Mouse (Mus musculus): Measurements from ENCODE around the gene Acaca. TPM values are rescaled to one million over a fixed set of nuclear protein-coding genes. Genes with fewer than 3 reads are reported as not detected.

Acaca gene
- total RNA-seq, 2 experiments from 2014 or later: 105 to 117 TPM

DNA sequence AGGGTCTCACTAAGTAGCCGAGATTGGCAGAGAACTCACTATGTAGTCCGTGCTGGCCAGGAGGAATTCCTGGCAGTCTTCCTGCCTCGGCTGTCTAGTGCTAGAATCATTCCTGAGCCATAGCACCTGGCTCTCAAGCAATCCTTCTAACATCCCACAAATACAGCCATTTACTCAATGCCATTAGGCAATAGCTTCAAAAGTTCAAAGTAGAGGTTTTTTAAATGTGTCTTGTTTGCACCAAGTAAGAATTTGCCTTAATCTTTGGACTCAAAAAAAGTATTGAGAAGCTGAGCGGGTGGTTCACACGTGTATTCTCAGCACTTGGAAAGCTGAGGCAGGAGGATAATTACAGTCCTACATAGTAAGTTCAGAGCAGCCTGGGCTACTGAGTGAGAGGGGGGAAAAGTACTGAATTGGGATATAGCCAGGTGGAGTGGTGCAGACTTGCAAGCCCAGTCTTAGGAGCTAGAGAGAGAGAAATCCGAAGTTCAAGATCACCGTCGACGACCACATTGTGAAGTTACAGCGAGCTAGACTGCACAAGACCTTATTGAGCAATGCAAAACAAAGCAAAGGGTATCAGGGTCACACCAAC is 15.8 kb downstream of the Acaca start:
- DNase-seq (ENCODE audit: low spot score in 2 of 2): no peak

DNA sequence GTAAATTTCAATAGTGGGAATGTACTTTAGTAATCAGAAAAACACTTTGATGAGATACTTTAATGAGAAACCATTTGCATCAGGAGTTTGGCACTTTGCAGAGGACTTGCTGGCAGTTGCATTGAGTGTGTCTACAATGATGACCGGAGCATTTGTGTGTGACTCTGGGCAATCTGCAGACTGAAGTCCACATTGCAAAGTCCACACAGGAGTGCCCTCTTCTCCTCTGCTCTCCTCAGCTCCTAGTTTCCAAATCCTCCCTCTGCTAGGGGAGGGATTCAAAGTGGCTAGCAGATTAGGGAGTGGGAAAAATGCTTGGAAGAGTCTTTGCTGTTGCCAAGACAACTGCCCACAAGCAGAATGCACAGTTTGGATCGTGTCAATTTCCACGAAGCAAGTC is 16.6 kb downstream of the Acaca start:
- DNase-seq (ENCODE audit: low spot score in 2 of 2): no peak

DNA sequence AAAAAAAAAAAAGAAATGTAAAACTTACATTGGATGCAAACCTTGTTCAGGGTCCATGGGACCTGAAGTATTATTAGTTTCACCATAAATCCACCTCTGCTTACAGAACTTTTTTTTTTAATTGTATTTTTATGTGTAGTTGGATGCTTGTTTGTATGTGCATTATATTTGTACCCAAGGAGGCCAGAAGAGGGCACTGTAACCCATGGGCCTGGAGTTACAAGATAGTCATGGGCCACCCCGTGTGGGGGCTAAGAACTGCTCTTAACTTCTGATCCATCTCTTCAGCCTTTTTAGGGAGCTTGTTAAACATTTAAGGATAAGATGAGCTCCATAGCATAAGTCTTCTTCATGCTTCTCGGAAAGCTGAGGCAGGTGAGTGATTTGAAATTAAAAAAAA is 21.4 kb downstream of the Acaca start:
- no peak for DNase-seq (ENCODE audit: low spot score in 2 of 2)

DNA sequence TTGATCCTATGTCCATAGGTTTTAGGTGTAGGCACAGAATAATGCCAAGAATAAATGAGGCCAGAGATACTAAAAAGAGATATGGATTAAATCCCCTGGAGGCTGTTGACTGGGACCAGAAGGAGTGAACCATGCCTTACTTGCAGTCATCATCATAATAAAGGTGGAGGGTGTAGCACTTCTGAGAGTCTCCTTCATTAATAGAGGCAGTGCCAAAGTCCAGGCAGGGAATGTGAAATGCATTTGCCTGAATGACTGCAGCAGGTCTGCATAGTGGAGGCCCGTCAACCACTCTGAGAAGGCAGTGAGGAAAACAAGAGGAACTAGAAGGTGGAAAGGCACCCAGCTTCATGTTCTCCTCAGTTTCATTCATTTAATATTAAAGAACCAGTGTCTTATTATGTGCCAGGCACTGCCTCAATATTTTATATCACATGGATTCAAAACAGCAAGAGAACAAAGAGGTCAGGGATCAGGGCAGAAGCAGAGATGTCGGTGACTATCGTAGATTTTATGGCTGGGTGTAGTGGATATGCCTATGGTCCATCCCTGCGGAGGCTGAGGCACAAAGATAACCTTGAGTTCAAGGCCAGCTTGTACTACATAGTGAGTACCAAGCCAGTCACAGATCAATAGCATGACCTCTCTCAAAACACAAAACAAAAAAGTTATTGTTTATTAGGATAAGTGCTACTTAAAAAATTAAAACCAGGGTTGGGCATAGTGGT is 27.2 kb downstream of the Acaca start:
- DNase-seq (ENCODE audit: low spot score in 2 of 2): no peak

DNA sequence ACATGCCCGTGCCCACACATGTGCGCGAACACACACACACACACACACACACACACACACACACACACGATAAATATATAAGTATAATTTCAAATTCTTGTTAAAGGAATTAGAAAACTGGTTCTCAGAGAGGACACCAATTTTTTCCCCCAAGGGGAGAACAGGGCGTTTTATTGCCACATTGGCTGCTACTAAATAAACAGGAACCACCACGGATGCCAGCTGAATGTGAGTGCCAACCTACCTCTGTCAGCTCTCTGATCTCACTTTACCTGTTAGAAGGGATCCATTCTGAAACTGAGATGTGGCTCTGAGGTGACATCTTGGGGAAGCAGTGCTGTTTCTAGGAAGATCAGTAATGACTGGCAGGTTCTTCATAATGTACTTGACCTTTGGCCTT is 34.7 kb downstream of the Acaca start:
- DNase-seq (ENCODE audit: low spot score in 2 of 2): no peak

DNA sequence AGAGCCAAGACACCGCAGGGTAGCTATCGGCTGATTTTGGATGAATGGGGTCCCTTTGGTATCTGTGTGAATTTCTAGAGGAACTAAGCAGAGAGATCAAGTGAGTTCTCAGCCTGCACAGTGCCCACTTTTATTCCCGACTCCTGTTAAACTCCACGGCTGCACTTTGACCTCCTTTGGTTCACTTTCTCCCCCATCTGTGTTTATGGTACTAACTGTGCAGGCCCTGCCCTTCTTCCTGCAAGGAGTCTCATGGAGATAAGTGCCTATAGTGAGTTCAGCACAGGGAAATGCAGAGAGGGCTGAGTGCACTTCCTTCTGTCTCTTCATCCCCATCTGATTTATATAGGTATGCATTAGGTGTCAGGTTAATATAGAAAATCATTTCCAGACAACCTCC is 35.1 kb downstream of the Acaca start:
- DNase-seq (ENCODE audit: low spot score in 2 of 2): no peak

DNA sequence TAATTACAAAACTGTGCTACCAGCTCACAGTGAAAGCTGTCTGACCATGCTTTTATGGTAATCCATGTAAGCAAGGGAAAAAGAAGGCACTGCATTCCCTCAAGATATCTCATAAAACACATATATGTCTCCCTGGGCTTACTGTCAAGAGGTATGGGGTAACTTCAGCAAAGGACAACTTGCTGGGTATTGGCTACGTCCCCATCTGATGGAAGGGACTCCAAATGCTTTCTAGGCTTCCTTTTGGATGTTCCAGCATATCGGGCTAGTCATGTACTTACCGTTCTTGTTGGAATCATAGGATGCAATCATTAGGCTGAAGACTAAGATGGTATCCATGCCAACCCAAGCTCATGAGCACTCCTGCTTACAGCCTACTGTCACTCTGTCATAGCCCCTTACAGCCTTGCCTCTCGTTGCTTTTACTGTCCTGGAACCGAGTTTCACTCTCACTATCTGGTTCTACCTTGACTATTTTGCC is 37.6 kb downstream of the Acaca start, which contains the start of gene Gm11437:
TSS of gene Gm11437 (minus strand) at position 431 of the 481 bp plus-strand sequence.
- no peak for DNase-seq (ENCODE audit: low spot score in 2 of 2)

DNA sequence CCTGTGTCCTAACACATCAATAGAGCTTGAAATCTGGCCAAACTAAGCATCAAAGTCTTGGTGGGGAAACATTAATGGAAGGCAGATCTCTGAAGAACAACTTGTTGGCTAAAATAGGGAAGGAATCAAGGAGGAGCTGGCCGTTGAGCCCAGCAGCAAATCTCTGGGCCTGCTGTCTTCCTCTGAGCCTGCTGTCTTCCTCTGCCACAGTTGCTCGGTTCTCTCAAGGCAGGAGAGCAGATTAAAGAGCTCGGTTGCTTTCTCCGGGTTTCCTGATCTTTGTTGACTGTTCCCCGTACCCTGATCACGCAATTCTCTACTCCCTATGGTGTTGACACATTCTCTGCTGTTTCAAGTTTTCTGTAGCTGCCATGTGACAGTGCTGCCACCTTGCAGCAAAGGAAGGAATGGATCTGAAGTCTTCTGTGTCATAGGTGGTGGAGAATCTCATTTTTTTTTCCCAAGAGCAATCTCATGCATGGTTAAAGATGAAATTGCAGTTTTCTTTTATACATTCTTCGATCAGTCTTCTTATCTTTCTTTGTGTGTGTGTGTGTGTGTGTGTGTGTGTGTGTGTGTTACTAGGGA is 39.3 kb downstream of the Acaca start:
- DNase-seq (ENCODE audit: low spot score in 2 of 2): peak; percentile 31 to 46

DNA sequence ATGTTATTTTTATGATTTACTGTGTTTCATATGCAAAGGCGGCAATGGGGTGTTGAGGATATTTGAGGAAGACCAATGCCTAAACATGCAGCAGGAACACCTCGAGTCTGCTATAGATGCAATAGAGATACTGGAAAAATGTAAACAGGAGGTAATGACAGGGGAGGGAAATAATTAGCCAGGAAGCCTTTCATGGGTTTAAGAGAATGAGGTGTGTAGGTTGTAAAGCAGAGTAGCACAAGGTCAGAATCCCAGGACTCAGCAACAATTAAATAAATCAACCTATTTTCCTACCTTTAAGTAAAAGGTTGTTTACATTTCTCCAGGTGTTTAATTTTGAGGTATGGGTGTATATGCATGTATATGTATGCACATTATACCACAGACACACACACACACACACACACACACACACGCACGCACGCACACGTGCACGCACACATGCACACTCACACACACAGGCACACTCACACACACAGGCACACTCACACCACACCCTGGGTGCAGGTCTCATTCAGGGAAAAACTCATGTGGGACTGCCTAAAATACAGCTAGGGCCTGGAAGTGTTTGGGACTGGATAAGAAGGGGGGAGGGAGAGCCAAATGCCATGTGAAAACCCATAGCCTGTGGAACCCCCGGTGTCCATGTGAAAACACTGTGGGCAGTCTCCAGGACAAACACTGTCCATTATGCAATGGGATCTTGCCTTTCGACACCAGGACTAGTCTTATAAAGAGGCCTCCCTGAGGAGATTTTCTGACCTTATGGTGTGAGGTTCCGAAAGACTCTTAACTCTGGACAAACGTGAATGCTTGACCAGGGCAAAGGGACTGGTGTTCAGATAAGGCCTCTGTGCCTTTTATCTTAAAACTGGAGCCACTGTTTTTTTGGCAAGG is 43.3 kb downstream of the Acaca start:
- DNase-seq (ENCODE audit: low spot score in 2 of 2): no peak

DNA sequence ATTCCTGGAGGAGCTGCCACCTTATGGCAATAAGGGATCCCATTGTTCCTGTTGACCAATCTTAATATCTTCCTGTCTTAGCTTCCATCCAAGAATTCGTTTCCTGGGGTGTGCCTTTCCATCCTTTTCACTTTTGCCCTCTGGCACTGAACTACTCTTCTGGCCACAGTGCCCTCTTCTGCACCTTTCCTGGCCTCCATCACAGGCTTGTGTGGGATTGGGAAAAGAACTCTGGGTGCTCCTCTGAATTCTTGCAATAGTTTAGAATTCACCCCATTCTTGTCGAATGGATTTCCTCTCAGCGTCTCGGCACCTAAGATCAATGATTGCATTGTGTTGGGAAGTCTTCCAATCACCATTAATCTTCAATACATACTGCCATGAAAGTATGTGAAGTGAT is 49.1 kb downstream of the Acaca start:
- DNase-seq (ENCODE audit: low spot score in 2 of 2): no peak

DNA sequence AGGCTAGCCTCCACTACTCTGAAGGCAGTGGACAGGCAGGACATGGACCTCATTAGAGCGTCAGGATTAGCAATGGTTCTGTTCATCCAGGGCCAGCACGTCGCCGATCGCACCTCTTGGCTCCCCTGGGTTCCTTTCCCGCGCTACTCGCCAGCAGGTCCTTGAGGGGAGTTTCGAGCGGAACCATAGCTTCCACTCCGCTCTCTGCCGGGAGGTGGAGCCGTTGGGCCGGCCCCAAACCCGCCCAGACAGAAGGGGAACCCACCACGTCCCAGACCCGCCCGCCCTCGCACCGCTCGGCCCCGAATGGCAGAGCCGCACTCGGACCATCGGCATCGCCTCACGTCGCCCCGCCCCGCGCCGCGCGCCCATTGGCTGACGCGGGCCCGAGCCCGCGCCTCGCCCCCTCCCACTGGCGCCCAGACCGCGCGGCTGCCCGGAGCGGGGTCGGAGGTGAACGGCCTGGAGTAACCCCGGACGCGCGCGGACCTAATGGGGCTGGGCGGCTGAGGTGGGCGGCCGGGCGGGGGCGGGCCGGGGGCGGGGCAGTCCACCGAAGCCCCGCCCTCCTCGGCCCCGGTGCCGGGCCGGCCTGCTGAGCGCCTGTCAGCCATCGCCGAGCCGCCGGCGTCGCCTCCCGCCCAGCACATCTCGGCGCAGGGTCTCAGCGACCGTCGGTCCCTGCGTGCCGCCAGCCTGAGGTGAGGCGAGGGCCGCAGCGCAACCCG is 49.9 kb downstream of the Acaca start:
- peak; percentile 90 to 95 for DNase-seq (ENCODE audit: low spot score in 2 of 2)

DNA sequence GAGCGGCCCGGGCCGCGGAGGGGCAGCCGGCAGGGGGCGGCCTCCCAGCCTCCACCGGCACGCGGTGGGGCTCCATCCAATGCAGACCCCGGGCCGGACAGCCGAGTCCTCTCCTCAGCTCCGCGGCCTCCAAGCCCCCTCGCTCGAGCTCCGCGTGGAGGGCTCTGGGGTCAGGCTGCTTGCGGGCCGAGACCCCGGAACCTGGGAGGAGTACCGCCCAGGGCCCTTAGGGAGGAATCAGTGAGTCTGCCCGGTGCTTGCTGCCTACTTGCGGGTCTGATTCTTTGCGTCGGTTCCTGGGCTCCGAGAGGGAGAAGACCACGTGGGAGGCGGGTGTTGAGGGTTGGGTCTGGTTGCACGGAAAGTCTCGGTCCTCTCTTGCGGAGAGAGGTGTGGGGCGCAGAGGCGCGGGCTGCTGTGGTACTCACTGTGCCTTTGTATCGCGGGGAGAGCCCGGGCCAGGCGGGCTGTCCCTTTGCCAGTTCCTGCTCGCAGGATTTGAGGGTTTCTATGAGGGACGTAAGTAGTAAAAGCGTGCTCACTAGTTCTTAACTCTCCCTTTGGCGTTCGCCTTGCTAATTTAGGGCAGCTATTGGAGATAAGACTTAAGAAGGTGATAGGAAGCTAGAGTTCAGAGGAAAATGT is 50.6 kb downstream of the Acaca start:
- peak; percentile 69 to 78 for DNase-seq (ENCODE audit: low spot score in 2 of 2)

DNA sequence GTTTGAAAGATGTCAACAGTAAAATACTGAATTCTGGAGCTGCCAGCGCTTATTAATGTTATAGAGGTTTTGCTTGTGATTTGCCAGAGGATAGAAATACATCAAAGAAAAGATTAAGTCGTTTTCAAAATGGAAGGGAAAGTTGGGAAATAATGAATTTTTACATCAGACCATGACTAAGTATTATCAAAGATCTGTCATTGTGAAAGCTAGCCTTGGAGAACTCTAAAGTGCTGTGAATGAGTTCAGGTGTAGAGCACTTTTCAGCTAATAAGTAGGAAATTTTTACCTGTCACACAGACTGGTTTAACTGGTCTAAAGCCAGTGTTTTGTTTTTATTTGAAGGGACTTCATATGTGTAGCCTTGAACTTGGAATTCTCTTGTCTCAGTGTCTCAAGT is 51.8 kb downstream of the Acaca start:
- DNase-seq (ENCODE audit: low spot score in 2 of 2): no peak

DNA sequence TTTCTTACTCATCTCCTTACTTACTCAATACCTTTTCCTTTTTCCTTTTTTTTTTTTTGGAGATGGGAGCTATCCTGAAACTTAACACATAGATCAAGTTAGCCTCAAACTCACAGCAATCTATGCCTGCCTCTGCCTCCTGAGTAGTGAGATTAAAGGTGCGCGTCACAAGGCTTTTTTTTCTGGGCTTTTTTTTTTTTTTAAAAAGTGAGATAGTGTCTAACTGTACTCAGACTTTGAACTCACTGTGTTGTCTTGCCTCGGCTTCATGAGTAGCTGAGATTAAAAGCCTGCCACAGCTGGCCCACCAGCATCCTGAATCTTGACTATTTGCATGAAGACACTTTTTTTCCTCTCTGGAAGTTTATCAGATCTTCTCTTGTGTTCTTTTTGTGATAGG is 59.1 kb downstream of the Acaca start:
- no peak for DNase-seq (ENCODE audit: low spot score in 2 of 2)

DNA sequence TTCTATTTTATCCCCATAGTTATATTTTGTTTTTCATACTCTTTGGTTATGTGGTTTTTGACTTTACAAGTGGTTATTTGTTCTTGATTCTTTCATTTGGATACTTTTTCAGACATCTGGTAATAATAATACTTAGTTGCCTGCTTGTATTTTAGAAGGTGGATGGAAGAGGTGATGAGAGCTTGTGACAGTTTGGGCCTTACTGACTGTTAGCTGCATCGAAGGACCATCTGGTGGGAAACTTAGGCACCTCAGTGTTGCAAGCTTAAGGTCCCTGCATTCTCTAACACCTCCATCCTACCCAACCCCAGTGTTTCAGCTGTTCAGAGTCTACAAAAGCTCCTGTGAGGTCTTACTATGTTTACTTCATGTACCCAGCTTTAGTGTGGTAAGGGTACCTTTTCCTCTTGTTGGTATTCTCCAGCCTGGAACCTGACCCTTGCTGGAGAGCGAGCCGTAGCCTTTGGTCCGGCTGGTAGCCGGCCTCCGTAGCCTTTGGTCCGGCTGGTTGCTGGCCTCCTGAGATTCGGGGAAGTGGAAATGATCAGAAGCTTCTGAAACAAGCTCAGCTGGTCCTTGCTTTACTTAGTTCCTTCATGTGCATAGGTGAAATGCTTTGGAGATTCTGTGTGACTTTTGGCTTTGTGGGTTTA is 61.2 kb downstream of the Acaca start:
- no peak for DNase-seq (ENCODE audit: low spot score in 2 of 2)

DNA sequence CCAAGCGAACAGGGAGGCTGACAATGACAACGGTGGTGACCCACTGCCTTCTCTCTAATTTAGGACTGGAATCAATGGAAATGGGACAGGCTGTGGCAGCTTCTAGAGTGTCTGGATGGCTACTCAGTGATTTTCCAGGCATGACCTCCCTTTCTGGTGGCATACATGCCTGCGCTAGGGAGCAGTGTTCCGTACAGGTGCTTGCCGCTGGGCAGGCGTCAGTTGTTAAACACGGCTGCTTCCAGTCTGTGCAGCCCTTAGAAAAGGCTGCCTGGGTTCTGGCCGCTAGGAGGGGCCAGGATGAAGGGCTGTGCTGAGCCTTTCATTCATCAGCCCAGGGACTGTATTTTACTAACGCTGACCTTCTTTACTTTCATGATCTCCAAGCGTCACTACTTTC is 63.8 kb downstream of the Acaca start:
- no peak for DNase-seq (ENCODE audit: low spot score in 2 of 2)

DNA sequence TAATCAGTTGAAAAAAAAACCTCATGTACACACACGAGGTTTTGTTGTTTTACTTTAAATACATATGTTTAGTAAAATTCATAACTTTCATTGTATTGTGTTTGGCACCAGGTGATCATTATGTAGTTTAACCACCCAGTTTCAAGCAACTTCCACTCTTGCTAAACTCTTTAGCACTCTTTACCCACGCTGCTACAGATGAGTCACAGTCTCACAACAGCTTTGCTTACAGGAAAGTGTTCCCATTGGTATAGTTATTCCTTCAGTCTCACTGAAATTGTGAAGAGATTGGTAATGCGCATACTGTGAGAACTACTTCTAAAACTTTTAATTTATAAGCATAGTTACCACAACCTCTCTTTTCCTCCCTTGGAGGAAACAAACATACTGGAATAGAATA is 65.3 kb downstream of the Acaca start:
- DNase-seq (ENCODE audit: low spot score in 2 of 2): no peak

DNA sequence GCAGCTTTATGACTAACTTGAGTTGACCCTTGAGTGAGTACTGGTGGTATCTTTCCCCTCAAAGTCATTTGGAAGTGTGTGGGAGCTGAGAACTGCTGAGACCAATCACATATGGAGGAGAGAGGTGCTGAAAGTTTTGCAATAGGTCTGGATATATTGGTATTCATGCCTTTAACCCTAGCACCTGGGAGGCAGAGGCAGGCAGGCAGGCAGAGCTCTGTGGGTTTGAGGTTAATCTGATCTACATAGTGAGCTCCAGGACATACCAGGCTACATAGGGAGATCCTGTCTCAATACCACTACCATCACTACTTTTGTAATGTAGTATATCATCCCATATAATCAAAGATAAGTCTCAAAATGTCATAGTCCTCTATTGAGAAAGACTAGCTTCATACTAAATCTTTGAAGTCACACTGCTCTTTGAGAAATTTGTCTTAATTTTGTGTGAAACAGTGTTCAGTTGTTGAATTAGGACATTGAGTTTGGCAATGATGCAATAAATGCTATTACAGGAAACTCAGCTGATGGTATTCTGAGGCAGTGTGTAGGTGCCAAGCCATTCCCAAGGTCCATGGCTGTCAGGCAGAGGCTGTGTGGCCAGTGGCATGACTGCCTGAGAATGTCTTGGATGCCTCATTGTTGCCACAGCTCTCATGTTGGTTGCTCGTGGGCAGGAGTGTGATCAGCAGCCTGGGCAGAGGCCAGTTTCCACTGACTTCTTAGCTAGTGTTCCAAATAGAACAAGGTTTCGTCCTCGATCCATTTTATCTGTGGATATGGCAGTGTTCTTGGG is 68.3 kb downstream of the Acaca start:
- no peak for DNase-seq (ENCODE audit: low spot score in 2 of 2)

DNA sequence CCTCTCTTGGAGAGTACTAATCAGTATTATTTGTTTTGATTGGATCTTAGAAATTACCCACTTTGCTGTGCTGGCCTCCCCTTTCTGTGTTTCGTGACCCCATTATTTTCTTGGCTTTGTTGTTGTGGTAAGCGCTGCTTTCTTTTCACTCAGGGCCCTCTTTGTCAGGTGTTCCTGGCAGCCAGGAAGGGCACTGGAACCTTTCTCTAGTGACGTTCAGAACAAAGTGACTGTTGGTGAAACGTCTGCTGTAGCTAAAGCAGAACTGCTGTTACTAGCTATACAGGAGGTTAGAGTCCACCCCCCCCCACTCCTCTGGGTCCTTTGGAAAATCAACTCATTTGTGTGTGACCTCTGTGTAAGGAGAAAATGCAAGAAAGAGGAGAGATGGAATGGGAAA is 76.3 kb downstream of the Acaca start:
- DNase-seq (ENCODE audit: low spot score in 2 of 2): no peak
